Mouse (Mus musculus): ENCODE data around the gene Sox6. TPM values are rescaled to one million over a fixed set of nuclear protein-coding genes. Genes with fewer than 3 reads are reported as not detected.
A peak's percentile ranks its signal among the peaks of the same experiment; 100 is the strongest.

The Sox6 gene
- total RNA-seq, 1 experiment from 2014 or later, result 5.4 TPM

- ATAC-seq (replicated peaks; ENCODE audit: low read depth, poor library complexity, severe bottlenecking), result peak; percentile 69; the same call in 1 of the 2 replicates
Measured at GRCm38 (mm10) chr7:115842251-115842650, 196.3 kb downstream of the Sox6 start.

DNA sequence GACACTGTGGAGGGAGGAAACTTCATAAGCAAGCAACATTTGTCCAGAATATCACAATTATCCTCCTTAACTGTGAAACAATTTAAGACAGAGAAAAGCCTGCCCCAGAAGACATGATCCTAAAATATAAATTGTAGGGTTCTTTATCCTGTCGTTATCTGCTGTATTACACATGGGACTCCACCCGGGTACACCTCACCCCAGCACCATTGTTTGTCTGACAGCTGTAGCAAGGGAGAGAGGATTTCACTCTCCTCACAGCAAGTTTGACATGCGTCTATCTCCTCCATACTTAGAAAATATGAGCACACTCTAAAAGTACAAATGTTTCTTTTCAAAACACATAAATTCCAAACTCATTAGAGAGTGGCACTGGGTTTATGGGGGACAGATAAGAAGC, 198.0 kb downstream of the Sox6 start:
- no peak for ATAC-seq (replicated peaks; ENCODE audit: low read depth, poor library complexity, severe bottlenecking)

- ATAC-seq (replicated peaks; ENCODE audit: low read depth, poor library complexity, severe bottlenecking), result peak; percentile 57
Measured at GRCm38 (mm10) chr7:115835005-115835404, 203.6 kb downstream of the Sox6 start.

DNA sequence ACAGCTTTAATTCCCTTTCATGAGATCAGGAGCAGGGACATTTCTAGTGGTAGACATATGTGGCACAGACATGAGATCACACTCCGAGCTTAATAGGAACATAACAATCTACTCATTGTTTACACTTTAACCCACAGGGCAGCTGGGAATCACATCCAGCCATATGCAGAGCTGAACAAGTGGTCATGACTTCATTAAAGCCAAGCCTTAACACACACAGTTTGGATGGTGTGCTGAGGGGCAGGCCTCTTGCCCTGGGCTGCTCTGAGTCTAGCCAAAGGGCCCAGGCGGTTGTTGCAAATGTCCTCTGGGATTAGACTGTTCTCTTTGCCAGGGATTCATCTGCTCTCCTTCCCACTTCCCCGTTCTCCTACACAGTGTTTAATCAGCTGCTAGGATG, 204.9 kb downstream of the Sox6 start:
- ATAC-seq (replicated peaks; ENCODE audit: low read depth, poor library complexity, severe bottlenecking), result no peak

GRCm38 (mm10) chr7:115830938-115831873, 207.4 kb downstream of the Sox6 start:
- peak; percentile 80 for ATAC-seq (replicated peaks; ENCODE audit: low read depth, poor library complexity, severe bottlenecking)

DNA sequence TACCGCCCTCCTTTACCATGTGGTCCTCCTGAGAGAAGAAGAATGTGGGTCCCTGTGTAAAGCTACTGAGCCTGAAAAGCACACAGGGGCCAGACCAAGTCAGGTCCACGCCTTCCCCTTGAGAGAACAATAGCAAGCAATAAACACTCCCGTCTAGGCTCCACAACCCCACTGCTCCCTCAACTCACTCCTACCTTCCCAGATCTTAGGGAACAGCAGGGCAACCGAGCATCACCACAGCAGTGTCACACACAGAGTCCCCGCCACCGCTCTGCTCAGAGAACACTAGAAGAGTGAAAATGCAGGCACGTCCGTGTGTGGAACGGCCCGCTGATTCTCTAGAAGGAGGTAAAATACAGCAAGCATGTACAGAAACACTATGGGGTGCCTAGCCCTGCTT, 208.2 kb downstream of the Sox6 start:
- ATAC-seq (replicated peaks; ENCODE audit: low read depth, poor library complexity, severe bottlenecking), result 0 out of 2 replicates have a peak, but pooled peaks have one; percentile 7

- ATAC-seq (replicated peaks; ENCODE audit: low read depth, poor library complexity, severe bottlenecking), result no peak
Measured at GRCm38 (mm10) chr7:115829756-115830155, 208.8 kb downstream of the Sox6 start.

DNA sequence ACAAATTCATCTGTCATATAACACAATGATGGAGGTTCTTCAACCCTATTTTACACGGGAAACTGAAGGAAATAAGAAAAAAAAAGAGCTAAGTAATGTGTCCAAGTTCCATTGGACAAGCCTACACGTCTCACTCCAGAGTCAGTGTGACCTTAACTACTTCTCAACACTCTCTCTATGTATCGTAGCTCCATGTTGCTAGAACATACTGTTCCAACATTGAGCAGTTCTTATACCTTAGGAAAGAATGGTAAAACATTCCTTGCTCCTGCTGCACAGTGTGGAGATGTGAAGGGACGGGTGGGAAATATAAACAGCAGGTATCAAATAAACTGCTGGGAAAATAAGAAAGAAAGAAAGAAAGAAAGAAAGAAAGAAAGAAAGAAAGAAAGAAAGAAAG, 209.3 kb downstream of the Sox6 start:
- no peak for ATAC-seq (replicated peaks; ENCODE audit: low read depth, poor library complexity, severe bottlenecking)

GRCm38 (mm10) chr7:115825295-115825694, 213.3 kb downstream of the Sox6 start:
- ATAC-seq (replicated peaks; ENCODE audit: low read depth, poor library complexity, severe bottlenecking), result no peak

- ATAC-seq (replicated peaks; ENCODE audit: low read depth, poor library complexity, severe bottlenecking), result no peak
Measured at GRCm38 (mm10) chr7:115824621-115825256, 213.9 kb downstream of the Sox6 start.

DNA sequence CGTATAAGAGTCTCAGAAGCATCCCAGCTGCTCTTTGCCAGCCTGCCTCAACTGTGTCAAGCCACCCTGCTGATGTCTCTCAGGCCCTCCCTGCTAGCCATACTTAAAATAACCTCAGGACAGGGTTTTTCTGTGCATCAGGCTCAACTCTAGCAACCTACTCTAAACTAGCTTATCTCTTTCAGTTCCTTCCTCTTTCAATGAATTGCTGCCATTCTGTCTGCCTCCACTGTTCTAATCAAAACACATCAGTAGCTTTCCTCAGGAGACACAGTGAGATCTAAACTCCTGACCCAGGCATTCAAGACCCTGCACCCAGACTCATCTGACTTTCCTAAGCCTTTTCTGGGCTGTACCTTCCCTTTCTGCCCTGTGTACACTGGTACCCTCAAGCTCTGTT, 219.5 kb downstream of the Sox6 start:
- ATAC-seq (replicated peaks; ENCODE audit: low read depth, poor library complexity, severe bottlenecking), result peak; percentile 71

DNA sequence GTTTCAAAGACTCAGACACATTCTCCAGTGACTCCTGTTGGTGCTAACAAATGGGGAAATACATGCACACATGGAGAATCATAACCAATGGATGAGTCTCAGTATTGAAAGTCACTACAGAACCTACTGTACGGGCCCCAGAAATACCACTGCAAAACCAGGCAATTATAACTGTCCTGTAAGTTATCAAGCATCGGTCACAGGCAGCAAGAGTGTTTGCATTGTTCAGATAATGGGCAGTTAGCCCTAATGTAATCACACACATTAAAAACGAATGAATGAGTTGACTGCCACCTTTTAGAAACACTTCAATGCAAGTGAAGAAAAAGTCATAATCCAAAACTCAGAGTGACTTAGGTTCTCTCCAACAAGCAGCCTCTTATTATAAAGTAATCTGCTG, 235.3 kb downstream of the Sox6 start:
- ATAC-seq (replicated peaks; ENCODE audit: low read depth, poor library complexity, severe bottlenecking), result no peak; the same call in 1 of the 2 replicates

- ATAC-seq (replicated peaks; ENCODE audit: low read depth, poor library complexity, severe bottlenecking), result no peak
Measured at GRCm38 (mm10) chr7:115794139-115794858, 244.3 kb downstream of the Sox6 start.

DNA sequence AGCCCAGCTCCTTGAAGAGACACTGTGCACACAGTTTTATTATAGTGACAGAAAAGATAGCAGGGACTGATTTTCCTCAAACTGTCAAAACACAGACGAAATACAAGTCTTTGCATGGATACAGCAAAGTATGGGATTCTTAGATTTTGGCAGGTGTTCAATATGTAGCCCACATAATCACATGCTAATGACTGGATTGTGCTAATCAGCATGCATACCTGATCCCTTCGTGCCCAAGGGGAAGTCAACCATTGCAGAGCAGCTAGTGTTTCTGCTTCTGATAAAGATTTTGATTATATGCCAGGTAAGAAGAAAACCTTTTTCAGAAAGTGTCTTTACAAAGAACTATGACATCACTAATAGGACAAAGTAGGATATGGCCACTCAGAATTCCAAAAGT, 245.8 kb downstream of the Sox6 start:
- no peak for ATAC-seq (replicated peaks; ENCODE audit: low read depth, poor library complexity, severe bottlenecking)

- ATAC-seq (replicated peaks; ENCODE audit: low read depth, poor library complexity, severe bottlenecking), result no peak
Measured at GRCm38 (mm10) chr7:115789116-115789823, 249.3 kb downstream of the Sox6 start.

DNA sequence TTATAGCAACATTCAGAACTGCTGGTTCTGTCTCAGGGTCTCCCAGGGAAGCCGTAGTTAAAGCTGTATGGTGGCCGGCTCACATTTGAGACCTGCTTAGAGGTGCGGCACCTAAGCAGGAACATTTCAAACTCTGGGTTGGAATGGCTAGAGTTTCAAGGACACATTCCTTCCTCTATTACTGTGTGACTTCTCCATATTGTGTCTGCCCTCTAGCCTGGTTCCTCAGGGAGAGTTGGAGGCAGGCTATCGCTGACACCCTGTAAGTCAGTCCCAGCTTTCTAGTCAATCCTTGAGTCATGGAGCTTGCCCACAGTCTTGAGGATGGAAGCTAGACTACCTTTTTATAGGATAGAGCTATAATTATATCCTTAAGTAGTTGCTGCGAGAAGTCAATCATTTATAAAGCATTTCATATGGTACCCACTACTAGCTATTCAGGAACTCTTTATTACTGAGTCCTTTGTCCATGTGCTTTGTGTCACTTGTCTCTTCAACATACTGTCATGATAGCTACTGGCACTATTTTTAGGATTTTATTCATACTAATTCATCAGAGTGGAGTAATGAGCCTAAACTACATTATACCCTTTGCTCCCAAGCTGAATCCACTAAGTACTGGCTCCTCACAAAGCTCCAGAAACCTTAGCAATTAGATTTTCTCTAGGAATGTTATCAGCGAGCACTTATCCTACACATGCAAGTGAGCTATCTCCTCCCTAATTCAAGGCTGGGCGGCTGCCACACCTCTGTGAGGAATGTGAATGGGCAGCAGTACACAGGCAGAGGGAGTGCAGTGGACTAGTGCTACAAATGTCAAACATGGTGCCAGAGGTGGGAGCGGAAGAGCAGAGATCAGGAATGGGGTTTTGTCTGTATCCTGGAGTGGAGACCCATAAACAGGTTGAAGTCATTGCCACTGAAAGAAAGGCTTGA, 254.3 kb downstream of the Sox6 start:
- ATAC-seq (replicated peaks; ENCODE audit: low read depth, poor library complexity, severe bottlenecking), result no peak

DNA sequence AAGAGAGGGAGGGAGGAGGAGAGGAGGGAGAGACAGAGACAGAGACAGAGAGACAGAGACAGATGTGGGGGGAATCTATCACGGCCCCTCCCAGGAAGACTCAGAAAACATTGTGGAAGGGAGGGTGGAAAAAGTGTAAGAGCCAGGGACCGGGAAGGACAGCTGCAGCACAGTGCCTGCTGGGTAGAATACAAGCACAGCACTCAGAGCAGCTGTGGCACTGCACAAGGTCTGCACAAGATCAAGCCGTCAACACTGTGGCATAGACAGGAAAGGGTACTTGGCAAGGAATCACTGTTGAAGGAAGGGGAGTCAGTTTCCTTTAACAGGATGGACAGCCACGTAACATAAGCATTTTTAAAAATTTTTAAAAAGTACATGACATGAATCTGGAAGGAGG, 258.4 kb downstream of the Sox6 start:
- ATAC-seq (replicated peaks; ENCODE audit: low read depth, poor library complexity, severe bottlenecking), result no peak

- no peak for ATAC-seq (replicated peaks; ENCODE audit: low read depth, poor library complexity, severe bottlenecking)
Measured at GRCm38 (mm10) chr7:115779544-115779943, 259.1 kb downstream of the Sox6 start.

GRCm38 (mm10) chr7:115776736-115777135, 261.9 kb downstream of the Sox6 start:
- no peak for ATAC-seq (replicated peaks; ENCODE audit: low read depth, poor library complexity, severe bottlenecking)
